Mouse (Mus musculus): ENCODE measurements around the gene Gm4201. TPM values are rescaled to one million over a fixed set of nuclear protein-coding genes. Genes with fewer than 3 reads are reported as not detected.
"Not testable (repeated sequence)": the region's sequence is repeated elsewhere in the genome, so short reads cannot be mapped to it uniquely, and the experiment has no call there.

Gene Gm4201
- polyA plus RNA-seq (2015; fragmentation: Nextera tagmentation; extraction: Ambion mirVana): not detected in 2 replicates

- ATAC-seq (ENCODE audit: insufficient number of reproducible peaks, low FRiP score, low TSS enrichment, low read depth); H3K4me1 ChIP-seq; H3K27ac ChIP-seq; H3K36me3 ChIP-seq; H3K4me2 ChIP-seq; H3K9me3 ChIP-seq; H3K27me3 ChIP-seq; H3K9ac ChIP-seq; H3K4me3 ChIP-seq: not testable (repeated sequence)
- no CpG with 5 or more reads among the region's 3 CpGs for WGBS
Observed at GRCm38 (mm10) chr7:22565243-22565642, at the start of gene Gm4201. TSS of gene Gm4201 (minus strand) at chr7:22565343.

- not testable (repeated sequence) for H3K27ac ChIP-seq; H3K4me1 ChIP-seq; H3K27me3 ChIP-seq; ATAC-seq (ENCODE audit: insufficient number of reproducible peaks, low FRiP score, low TSS enrichment, low read depth); H3K9me3 ChIP-seq; H3K9ac ChIP-seq; H3K4me3 ChIP-seq; H3K36me3 ChIP-seq; H3K4me2 ChIP-seq
- WGBS: 76% methylated on average over 2 of the region's 4 CpGs
Observed at GRCm38 (mm10) chr7:22588027-22588426, 22.9 kb upstream of the Gm4201 start, which contains the start of gene Gm4565. TSS of gene Gm4565 (minus strand) at chr7:22588127.

GRCm38 (mm10) chr7:22534787-22535186, 30.4 kb downstream of the Gm4201 start, which contains the start of gene Gm8677:
TSS of gene Gm8677 (minus strand) at chr7:22534887.
- H3K9ac ChIP-seq; H3K4me1 ChIP-seq; H3K4me3 ChIP-seq; H3K4me2 ChIP-seq; H3K9me3 ChIP-seq; ATAC-seq (ENCODE audit: insufficient number of reproducible peaks, low FRiP score, low TSS enrichment, low read depth); H3K27ac ChIP-seq; H3K27me3 ChIP-seq; H3K36me3 ChIP-seq: not testable (repeated sequence)
- no CpG with 5 or more reads among the region's 1 CpGs for WGBS

- H3K4me1 ChIP-seq; H3K9me3 ChIP-seq; H3K27ac ChIP-seq; H3K36me3 ChIP-seq; H3K4me2 ChIP-seq; ATAC-seq (ENCODE audit: insufficient number of reproducible peaks, low FRiP score, low TSS enrichment, low read depth); H3K9ac ChIP-seq; H3K4me3 ChIP-seq; H3K27me3 ChIP-seq: not testable (repeated sequence)
- no CpG with 5 or more reads among the region's 3 CpGs for WGBS
Observed at GRCm38 (mm10) chr7:22522667-22523066, 42.5 kb downstream of the Gm4201 start, which contains the start of gene Vmn1r152. TSS of gene Vmn1r152 (plus strand) at chr7:22522967.

Other genes with a start within 250 kb of the Gm4201 start
- not detected in 2 replicates for gene Gm4187, start 235.6 kb downstream of the Gm4201 start, polyA plus RNA-seq (2015; fragmentation: Nextera tagmentation; extraction: Ambion mirVana)
- gene Gm8660, start 194.3 kb downstream of the Gm4201 start, polyA plus RNA-seq (2015; fragmentation: Nextera tagmentation; extraction: Ambion mirVana): not detected in 2 replicates
- gene Vmn1r148, start 151.8 kb downstream of the Gm4201 start, polyA plus RNA-seq (2015; fragmentation: Nextera tagmentation; extraction: Ambion mirVana): not detected in 2 replicates
- gene Vmn1r149, start 127.1 kb downstream of the Gm4201 start, polyA plus RNA-seq (2015; fragmentation: Nextera tagmentation; extraction: Ambion mirVana): not detected in 2 replicates
- gene Gm10665, start 101.3 kb downstream of the Gm4201 start, polyA plus RNA-seq (2015; fragmentation: Nextera tagmentation; extraction: Ambion mirVana): not detected in 2 replicates
- not detected in 2 replicates for gene Vmn1r151, start 65.7 kb downstream of the Gm4201 start, polyA plus RNA-seq (2015; fragmentation: Nextera tagmentation; extraction: Ambion mirVana)
- not detected in 2 replicates for gene Vmn1r152, start 42.4 kb downstream of the Gm4201 start, polyA plus RNA-seq (2015; fragmentation: Nextera tagmentation; extraction: Ambion mirVana)
- not detected in 2 replicates for gene Gm8677, start 30.5 kb downstream of the Gm4201 start, polyA plus RNA-seq (2015; fragmentation: Nextera tagmentation; extraction: Ambion mirVana)
- not detected in 2 replicates for gene Gm4565, start 22.8 kb upstream of the Gm4201 start, polyA plus RNA-seq (2015; fragmentation: Nextera tagmentation; extraction: Ambion mirVana)
- gene Vmn1r155, start 92.7 kb upstream of the Gm4201 start, polyA plus RNA-seq (2015; fragmentation: Nextera tagmentation; extraction: Ambion mirVana): not detected in 2 replicates
- gene Gm8693, start 127.0 kb upstream of the Gm4201 start, polyA plus RNA-seq (2015; fragmentation: Nextera tagmentation; extraction: Ambion mirVana): not detected in 2 replicates
- gene Gm4567, start 154.4 kb upstream of the Gm4201 start, polyA plus RNA-seq (2015; fragmentation: Nextera tagmentation; extraction: Ambion mirVana): not detected in 2 replicates
- gene Vmn1r157, start 196.4 kb upstream of the Gm4201 start, polyA plus RNA-seq (2015; fragmentation: Nextera tagmentation; extraction: Ambion mirVana): not detected in 2 replicates
- gene Vmn1r158, start 225.4 kb upstream of the Gm4201 start, polyA plus RNA-seq (2015; fragmentation: Nextera tagmentation; extraction: Ambion mirVana): not detected in 2 replicates

Data from limb, embryonic 15.5 days (tissue).